Mouse (Mus musculus): ENCODE results near the gene Tnr. TPM values are rescaled to one million over a fixed set of nuclear protein-coding genes. Genes with fewer than 3 reads are reported as not detected.

Gene Tnr
- total and polyA plus RNA-seq, 3 experiments = 0.03 to 0.23 (median 0.06) TPM

- Histone ChIP-seq H3K9ac (ENCODE audit: low read depth, low read length) (no peak overlapping the region), H3K27ac (no peak overlapping the region), H3K79me2 (replicated peaks; ENCODE audit: control insufficient read depth, insufficient read depth, low read length) (no peaks in the 10 kb centered on the region), H3K36me3 (ENCODE audit: control insufficient read depth, insufficient read depth, low read length) (no peaks in the 10 kb centered on the region), H3K27me3 (ENCODE audit: control insufficient read depth, insufficient read depth, low read length) (no peaks in the 10 kb centered on the region), H3K4me3 (no peak overlapping the region), H3K4me1 (ENCODE audit: control insufficient read depth, insufficient read depth, low read length) (no peaks in the 10 kb centered on the region)
- intact Hi-C loops (cut with DNase I) = no loop called here
- DNase-seq = no peak
- TF ChIP-seq CTCF (IDR thresholded peaks at IDR 0.05) (no peak), EP300 (IDR thresholded peaks at IDR 0.05; ENCODE audit: insufficient read depth, low read depth, low read length) (no peak), POLR2A (IDR thresholded peaks at IDR 0.05; ENCODE audit: insufficient read depth, low read depth, low read length) (no peak)
- 63% methylated on average over 3 of the region's 3 CpGs for WGBS
Measured at GRCm38 (mm10) chr1:159900639-159901038, 377.1 kb downstream of the Tnr start.

DNA sequence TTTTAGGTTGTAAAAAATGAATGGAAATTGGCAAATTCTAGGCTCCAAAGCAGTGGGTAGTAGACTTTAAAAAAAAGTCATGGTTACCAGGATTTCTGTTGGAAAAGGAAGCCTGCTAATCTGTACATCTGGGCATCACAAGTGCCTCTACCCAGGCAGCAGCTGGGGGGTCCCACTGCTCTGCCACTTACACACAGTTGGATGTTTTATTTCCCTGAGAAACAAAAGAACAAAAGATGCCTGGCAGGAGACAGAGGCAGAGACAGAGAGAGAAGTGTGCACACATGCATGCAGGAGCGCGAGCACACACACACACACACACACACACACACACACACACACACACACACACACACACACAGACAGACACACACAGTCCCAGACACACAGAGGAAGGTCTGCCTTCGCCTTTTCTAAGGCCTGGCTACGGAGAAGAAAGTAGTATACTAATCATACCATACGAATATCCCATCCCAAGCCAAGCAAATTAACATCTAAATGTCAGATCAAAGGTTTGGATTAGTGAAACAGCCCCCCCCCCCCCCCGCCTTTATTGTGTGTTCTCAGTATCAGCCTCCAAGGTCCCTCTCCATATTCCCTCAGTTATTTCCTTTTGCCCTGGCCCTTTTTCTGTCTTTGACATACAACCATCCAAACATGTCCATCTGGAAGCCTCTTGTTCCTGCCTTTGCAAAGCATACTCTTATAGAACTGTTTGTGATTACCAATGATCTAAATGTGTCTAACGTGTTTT, 378.0 kb downstream of the Tnr start:
- Histone ChIP-seq H3K27me3 (ENCODE audit: control insufficient read depth, insufficient read depth, low read length) (no peaks in the 10 kb centered on the region), H3K27ac (no peak overlapping the region), H3K79me2 (replicated peaks; ENCODE audit: control insufficient read depth, insufficient read depth, low read length) (no peaks in the 10 kb centered on the region), H3K9ac (ENCODE audit: low read depth, low read length) (no peak overlapping the region), H3K4me1 (ENCODE audit: control insufficient read depth, insufficient read depth, low read length) (no peaks in the 10 kb centered on the region), H3K4me3 (no peak overlapping the region), H3K36me3 (ENCODE audit: control insufficient read depth, insufficient read depth, low read length) (no peaks in the 10 kb centered on the region)
- TF ChIP-seq EP300 (IDR thresholded peaks at IDR 0.05; ENCODE audit: insufficient read depth, low read depth, low read length) (no peak), CTCF (IDR thresholded peaks at IDR 0.05) (no peak), POLR2A (IDR thresholded peaks at IDR 0.05; ENCODE audit: insufficient read depth, low read depth, low read length) (no peak)
- intact Hi-C loops (cut with DNase I) = no loop called here
- DNase-seq = no peak
- WGBS = 79% methylated on average over 5 of the region's 7 CpGs

DNA sequence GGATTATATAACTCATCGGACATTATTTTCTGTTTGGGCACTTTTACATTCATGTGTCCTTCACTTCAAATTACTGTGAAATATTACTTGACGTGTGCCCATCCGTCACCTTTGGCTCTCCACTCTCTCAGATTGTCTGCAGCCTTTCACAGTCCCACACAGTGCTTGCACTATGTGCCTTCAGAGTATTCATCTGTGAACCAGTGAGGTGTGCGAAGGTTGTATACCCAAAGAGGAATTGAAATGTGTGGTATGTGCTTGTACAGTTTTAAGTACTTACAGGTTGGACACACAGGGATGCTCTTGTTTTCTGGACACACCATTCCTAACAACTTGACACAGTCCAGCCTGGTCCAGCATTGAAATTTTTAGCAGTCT, 378.5 kb downstream of the Tnr start:
- Histone ChIP-seq H3K27me3 (ENCODE audit: control insufficient read depth, insufficient read depth, low read length) (no peaks in the 10 kb centered on the region), H3K27ac (no peak overlapping the region), H3K79me2 (replicated peaks; ENCODE audit: control insufficient read depth, insufficient read depth, low read length) (no peaks in the 10 kb centered on the region), H3K4me3 (no peak overlapping the region), H3K36me3 (ENCODE audit: control insufficient read depth, insufficient read depth, low read length) (no peaks in the 10 kb centered on the region), H3K4me1 (ENCODE audit: control insufficient read depth, insufficient read depth, low read length) (no peaks in the 10 kb centered on the region), H3K9ac (ENCODE audit: low read depth, low read length) (no peak overlapping the region)
- TF ChIP-seq POLR2A (IDR thresholded peaks at IDR 0.05; ENCODE audit: insufficient read depth, low read depth, low read length) (no peak), CTCF (IDR thresholded peaks at IDR 0.05) (no peak), EP300 (IDR thresholded peaks at IDR 0.05; ENCODE audit: insufficient read depth, low read depth, low read length) (no peak)
- intact Hi-C loops (cut with DNase I) = no loop called here
- no peak for DNase-seq
- 92% methylated on average over 4 of the region's 4 CpGs for WGBS

- H3K4me1 ChIP-seq (ENCODE audit: control insufficient read depth, insufficient read depth, low read length) = peaks cover 1% of the 10 kb centered on the region
- peak; percentile 44 to 48 for DNase-seq
- H3K9ac ChIP-seq (ENCODE audit: low read depth, low read length) = no peak overlapping the region
- no peak overlapping the region for H3K27ac ChIP-seq
- 20% methylated on average over 5 of the region's 5 CpGs for WGBS
- intact Hi-C loops (cut with DNase I) = loop anchor here (1.0 to 10.0 kb wide), 4 partner anchors 91 to 274 kb away; no protein-coding TSS in a partner anchor
- H3K36me3 ChIP-seq (ENCODE audit: control insufficient read depth, insufficient read depth, low read length) = no peaks in the 10 kb centered on the region
- H3K27me3 ChIP-seq (ENCODE audit: control insufficient read depth, insufficient read depth, low read length) = no peaks in the 10 kb centered on the region
- TF ChIP-seq EP300 (IDR thresholded peaks at IDR 0.05; ENCODE audit: insufficient read depth, low read depth, low read length) (no peak), CTCF (IDR thresholded peaks at IDR 0.05) (peak; percentile 91)
- no peaks in the 10 kb centered on the region for H3K79me2 ChIP-seq (replicated peaks; ENCODE audit: control insufficient read depth, insufficient read depth, low read length)
- no peak overlapping the region for H3K4me3 ChIP-seq
Measured at GRCm38 (mm10) chr1:159911006-159911405, 387.4 kb downstream of the Tnr start.

DNA sequence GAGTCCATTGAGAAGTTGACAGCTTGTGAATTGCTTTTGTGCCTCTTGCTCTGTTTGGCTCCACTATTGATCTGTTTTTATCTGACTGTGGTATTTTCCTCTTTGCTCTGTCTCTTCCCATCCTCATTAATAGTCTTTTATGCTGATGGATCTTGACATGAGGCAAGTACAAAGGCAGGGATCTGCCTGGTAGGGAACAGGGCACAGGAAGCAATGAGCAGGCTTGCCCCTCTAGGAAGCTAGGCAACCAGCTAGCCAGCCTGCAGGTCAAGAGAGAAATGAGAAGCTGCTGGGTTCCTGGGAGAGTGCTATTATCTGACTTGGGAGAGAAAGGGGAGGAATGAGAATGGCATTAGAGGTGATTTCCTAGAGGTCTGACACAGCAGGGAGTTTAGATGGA, 391.2 kb downstream of the Tnr start:
- TF ChIP-seq EP300 (IDR thresholded peaks at IDR 0.05; ENCODE audit: insufficient read depth, low read depth, low read length) (no peak), CTCF (IDR thresholded peaks at IDR 0.05) (no peak), POLR2A (IDR thresholded peaks at IDR 0.05; ENCODE audit: insufficient read depth, low read depth, low read length) (no peak)
- intact Hi-C loops (cut with DNase I) = loop anchor here (5.0 to 10.0 kb wide), 3 partner anchors 88 to 270 kb away; no protein-coding TSS in a partner anchor
- Histone ChIP-seq H3K4me1 (ENCODE audit: control insufficient read depth, insufficient read depth, low read length) (peaks cover 1% of the 10 kb centered on the region), H3K27ac (no peak overlapping the region), H3K36me3 (ENCODE audit: control insufficient read depth, insufficient read depth, low read length) (no peaks in the 10 kb centered on the region), H3K79me2 (replicated peaks; ENCODE audit: control insufficient read depth, insufficient read depth, low read length) (no peaks in the 10 kb centered on the region), H3K9ac (ENCODE audit: low read depth, low read length) (no peak overlapping the region), H3K27me3 (ENCODE audit: control insufficient read depth, insufficient read depth, low read length) (no peaks in the 10 kb centered on the region), H3K4me3 (no peak overlapping the region)
- no peak for DNase-seq

GRCm38 (mm10) chr1:159920571-159920970, 397.0 kb downstream of the Tnr start:
- 71% methylated on average over 2 of the region's 2 CpGs for WGBS
- intact Hi-C loops (cut with DNase I) = no loop called here
- TF ChIP-seq EP300 (IDR thresholded peaks at IDR 0.05; ENCODE audit: insufficient read depth, low read depth, low read length) (no peak), CTCF (IDR thresholded peaks at IDR 0.05) (no peak), POLR2A (IDR thresholded peaks at IDR 0.05; ENCODE audit: insufficient read depth, low read depth, low read length) (no peak)

More at GRCm38 (mm10) chr1:159920571-159920970, 397.0 kb downstream of the Tnr start:
- H3K27ac ChIP-seq = no peak overlapping the region
- H3K4me3 ChIP-seq = no peak overlapping the region
- H3K27me3 ChIP-seq (ENCODE audit: control insufficient read depth, insufficient read depth, low read length) = no peaks in the 10 kb centered on the region
- H3K9ac ChIP-seq (ENCODE audit: low read depth, low read length) = no peak overlapping the region
- no peak for DNase-seq
- no peaks in the 10 kb centered on the region for H3K79me2 ChIP-seq (replicated peaks; ENCODE audit: control insufficient read depth, insufficient read depth, low read length)
- no peaks in the 10 kb centered on the region for H3K36me3 ChIP-seq (ENCODE audit: control insufficient read depth, insufficient read depth, low read length)
- H3K4me1 ChIP-seq (ENCODE audit: control insufficient read depth, insufficient read depth, low read length) = peaks cover 5% of the 10 kb centered on the region
